Mouse (Mus musculus) right cerebral cortex, postnatal 4 days (tissue): Measurements from ENCODE around the gene Hba-a2.
A peak's percentile ranks its signal among the peaks of the same experiment; 100 is the strongest.
"Not testable (repeated sequence)": the region's sequence is repeated elsewhere in the genome, so short reads cannot be mapped to it uniquely, and the experiment has no call there.

Source experiments
- DNase-seq: peaks from one replicate; pipeline ENCODE4 v3.0.0-alpha.2; 2022

Hba-a2 gene

DNA sequence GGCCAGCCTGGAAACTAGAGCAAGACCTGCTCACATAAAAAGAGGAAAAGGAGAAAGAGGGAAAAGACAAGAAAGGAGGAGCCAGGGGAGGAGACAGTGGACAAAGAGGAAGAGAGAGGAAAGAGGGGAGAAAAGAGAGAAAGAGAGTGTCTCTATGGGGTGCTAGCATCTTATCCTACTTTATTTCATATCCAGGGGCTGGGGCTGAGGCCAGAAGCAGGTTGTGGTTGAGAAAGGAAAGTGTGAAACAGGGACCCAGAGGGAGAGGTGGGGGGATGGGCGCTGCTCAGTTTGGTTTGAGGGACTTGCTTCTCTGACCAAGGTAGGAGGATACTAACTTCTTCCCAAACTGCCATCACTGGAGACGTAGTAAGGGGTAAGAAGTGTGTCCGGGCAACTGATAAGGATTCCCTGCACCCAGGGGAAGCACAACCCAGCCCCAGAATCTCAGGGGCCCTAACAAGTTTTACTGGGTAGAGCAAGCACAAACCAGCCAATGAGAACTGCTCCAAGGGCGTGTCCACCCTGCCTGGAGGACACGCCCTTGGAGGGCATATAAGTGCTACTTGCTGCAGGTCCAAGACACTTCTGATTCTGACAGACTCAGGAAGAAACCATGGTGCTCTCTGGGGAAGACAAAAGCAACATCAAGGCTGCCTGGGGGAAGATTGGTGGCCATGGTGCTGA, 13.1 kb upstream of the Hba-a2 start, which contains the start of gene Hba-a1:
Hba-a1 (plus strand) TSS at position 421 of the 687 bp plus-strand sequence.
- not testable (repeated sequence) for DNase-seq

DNA sequence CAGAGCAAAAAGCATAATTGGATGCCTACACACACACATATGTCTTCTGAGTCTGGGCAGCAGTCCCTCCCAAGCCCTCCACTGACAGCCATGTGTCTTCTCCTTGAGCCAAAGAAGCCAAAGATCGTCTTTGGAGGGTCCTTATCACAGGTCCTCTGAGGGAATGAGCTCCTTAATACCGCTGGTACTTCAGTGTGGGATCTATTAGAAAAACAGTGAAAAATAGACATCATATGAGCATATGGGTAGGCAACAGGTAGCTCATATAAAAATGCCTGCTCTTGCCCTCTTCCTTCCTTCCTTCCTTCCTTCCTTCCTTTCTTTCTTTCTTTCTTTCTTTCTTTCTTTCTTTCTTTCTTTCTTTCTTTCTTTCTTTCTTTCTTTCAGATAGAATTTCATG, 11.7 kb upstream of the Hba-a2 start:
- DNase-seq: not testable (repeated sequence)

DNA sequence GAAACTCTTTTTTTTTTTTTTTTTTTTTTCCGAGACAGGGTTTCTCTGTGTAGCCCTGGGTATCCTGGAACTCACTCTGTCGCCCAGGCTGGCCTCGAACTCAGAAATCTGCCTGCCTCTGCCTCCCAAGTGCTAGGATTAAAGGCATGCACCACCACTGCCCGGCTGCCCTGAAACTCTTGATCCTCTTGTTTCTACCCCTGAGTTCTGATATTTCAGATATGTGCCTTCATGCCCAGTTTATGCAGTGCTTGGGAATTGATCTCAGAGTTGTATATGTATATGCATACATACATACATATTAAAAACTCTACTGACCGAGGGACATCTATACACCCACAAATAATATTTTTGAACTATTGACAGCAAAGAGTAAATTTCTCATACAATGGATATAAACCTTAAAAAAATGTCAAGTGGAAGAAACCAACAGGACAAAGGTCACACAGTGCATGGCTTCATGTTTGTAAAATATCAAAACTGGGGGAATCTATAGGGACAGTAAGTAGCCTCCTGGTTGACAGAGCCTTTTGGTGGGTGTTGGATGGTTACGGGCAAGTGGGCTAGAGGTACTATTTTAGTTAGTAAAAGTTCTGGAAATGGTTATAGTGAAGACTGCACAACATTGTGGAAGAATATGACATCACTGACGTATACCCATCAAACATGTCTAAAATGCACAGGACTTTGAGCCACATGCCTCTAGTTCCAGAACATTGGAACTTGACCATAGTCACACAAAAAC, 11.1 kb upstream of the Hba-a2 start:
- DNase-seq: no peak

GRCm38 (mm10) chr11:32285887-32286286, 10.4 kb upstream of the Hba-a2 start:
- not testable (repeated sequence) for DNase-seq

- DNase-seq: peak; percentile 81
Observed at GRCm38 (mm10) chr11:32286695-32287492, 9.4 kb upstream of the Hba-a2 start, which contains the start of gene Hbq1b. Hbq1b (plus strand) TSS chr11:32286965.

GRCm38 (mm10) chr11:32287493-32287825, 8.8 kb upstream of the Hba-a2 start:
- no peak for DNase-seq

- not testable (repeated sequence) for DNase-seq
Observed at GRCm38 (mm10) chr11:32292819-32293218, 3.5 kb upstream of the Hba-a2 start.

- DNase-seq: not testable (repeated sequence)
Observed at GRCm38 (mm10) chr11:32293479-32293878, 2.8 kb upstream of the Hba-a2 start.

GRCm38 (mm10) chr11:32297417-32297816, 1.1 kb downstream of the Hba-a2 start:
- DNase-seq: not testable (repeated sequence)

DNA sequence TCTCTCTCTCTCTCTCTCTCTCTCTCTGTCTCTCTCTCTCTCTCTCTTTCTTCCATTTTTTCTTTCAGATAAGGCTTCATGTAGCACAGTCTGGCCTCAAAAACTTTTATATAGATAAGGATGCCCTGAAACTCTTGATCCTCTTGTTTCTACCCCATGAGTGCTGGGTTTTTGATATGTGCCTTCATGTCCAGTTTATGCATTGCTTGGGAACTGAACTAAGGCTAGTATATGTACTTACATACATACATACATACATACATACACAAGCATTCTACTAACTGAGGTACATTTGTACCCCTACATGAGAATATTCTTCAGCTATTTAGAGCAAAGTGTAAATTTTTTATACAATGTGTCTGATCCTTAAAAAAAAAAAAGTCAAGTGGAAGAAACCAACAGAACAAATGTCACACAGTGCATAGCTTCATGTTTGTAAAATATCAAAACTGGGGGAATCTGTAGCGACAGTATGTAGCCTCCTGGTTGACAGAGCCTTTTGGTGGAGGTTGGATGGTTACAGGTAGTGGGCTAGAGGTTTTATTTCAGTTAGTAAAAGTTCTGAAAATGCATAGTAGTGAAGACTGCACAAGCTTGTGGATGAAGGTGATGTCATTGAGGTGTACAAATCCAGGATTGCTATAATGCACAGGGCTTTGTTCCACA, 1.7 kb downstream of the Hba-a2 start:
- no peak for DNase-seq

DNA sequence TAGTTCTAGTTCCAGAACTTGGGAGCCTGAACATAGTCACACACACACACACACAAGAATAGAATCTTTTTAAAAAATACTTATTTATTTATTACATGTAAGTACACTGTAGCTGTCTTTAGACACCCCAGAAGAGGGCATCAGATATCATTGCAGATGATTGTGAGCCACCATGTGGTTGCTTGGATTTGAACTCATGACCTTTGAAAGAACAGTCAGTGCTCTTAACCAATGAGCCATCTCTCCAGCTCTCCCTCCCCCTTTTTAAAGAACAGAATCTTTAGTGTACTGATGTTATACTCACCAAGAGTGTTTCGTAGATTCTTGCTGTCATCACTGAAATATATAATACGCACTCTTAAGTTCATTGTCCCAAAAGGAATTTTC, 2.2 kb downstream of the Hba-a2 start:
- no peak for DNase-seq

DNA sequence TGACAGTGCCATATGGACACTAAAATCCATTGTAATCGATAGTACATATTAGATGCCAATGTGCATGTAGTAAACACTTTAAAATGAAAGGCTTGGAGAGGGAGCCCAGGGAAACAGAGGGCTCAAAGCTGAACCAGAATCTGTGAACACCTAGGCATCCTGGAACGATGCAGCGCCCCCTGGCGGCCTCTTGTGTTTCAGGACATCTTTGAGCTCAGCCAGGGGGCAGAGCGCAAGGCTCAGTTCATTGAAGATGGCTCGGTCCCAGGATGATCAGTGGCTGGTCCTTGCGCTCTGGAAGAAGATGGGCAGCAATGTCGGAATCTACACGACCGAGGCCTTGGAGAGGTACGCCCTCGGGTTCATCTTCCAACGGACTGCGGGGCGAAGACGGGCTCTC, 3.6 kb downstream of the Hba-a2 start, which contains the start of gene Hbq1a:
Hbq1a (plus strand) TSS at position 205 of the 400 bp plus-strand sequence.
- peak; percentile 75 for DNase-seq

- no peak for DNase-seq
Observed at GRCm38 (mm10) chr11:32300279-32301267, 4.3 kb downstream of the Hba-a2 start.

DNA sequence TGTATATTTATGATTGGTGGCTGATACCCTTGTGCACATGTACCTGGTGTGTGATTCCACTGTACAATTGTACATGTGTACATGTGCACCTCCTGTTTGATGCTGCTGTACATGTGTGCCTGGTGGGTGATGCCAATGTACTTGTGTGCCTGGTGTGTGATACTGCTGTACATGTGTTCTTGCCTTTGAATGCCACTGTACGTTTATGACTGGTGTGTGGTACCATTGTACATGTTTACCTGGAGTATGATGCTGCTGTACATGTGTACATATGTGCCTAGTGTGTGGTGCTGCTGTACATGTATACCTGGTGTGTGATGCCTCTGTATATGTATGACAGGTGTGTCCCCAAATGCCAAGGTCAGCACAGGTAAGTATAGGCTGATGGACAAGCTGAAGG, 5.2 kb downstream of the Hba-a2 start:
- no peak for DNase-seq

GRCm38 (mm10) chr11:32302824-32303419, 6.6 kb downstream of the Hba-a2 start:
- no peak for DNase-seq

DNA sequence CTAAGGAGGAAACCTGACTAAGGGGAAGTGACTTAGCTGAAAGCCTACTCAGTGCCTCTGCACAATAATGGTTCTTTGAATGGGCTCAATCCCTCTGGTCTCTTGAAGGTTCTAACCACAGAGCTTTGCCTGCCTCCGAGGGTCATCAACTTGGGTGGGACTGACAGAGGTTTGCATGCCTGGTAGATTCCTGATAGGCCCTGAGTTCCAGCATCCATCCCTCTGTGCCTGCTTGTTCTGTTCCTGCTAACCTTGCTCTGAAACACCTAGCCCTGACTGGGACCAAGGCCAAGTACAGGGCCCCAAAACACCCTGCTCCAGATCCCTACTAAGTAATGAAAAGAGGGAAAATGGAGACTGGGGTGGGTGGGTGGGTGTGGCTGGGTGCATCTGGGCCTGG, 7.2 kb downstream of the Hba-a2 start:
- no peak for DNase-seq

- no peak for DNase-seq
Observed at GRCm38 (mm10) chr11:32307006-32307405, 10.7 kb downstream of the Hba-a2 start.

- DNase-seq: no peak
Observed at GRCm38 (mm10) chr11:32309446-32309845, 13.2 kb downstream of the Hba-a2 start.

DNA sequence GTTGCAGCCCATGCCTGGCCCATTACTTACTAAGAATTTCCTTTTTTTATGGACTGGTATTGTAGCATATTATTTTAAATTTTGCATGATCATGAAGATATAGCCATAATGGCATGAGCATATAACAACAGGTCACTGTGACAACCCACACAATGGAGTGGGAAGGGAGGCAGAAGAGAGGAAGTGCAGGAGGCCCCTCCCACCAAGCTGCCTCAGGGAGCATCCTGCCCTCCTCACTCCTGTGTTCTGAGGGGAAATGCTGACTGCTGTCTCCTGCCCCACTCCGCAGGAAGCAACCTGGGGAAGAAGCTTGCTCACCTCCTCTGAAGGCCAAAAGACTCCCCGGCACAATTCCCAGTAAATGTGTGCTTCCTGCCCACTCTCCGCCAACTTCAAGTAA, 13.6 kb downstream of the Hba-a2 start:
- no peak for DNase-seq

DNA sequence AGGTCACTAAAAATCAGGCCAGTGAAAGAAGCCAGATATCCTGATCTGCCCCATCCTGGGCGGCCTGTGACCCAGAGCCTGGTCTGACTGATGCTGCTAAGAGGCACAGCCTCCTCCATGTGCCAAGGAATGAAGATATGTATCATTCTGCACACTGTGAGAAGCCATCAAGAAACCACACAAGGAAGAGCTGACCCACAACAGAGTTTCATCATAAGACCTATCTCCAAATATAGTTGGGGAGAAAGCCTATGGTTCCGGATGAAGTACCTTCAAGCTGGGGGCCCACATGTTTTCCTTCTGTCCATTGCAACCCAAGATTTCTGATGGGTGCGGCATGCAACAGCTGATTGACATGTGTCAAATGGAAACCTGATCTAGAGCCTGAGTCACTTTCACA, 19.7 kb downstream of the Hba-a2 start:
- no peak for DNase-seq
